Mouse (Mus musculus): ENCODE results near the gene Qk. TPM values are rescaled to one million over a fixed set of nuclear protein-coding genes. Genes with fewer than 3 reads are reported as not detected.

Qk gene
- total and polyA plus RNA-seq, 3 experiments: 58.4 to 1,938 (median 128) TPM

DNA sequence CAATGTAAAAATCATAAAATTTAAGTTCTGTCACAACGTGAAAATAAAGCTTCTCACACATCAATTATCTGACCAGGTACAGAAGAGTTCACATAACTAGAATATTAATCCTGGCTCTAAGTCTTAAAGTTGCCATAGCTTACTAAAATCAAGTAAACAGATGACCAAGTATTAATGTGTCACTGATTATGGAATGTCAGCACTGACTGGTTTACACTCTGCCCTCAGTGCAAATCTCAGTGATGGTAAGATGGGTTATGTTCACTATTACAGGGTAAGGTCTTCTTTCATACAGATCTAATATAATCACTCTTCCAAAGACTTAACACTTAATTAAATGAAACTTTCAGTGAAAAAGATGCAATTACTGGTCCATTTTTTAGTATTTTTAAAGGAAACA is 20.3 kb downstream of the Qk start:
- Histone ChIP-seq H3K4me1 (ENCODE audit: control insufficient read depth in 1 of 2, insufficient read depth in 2 of 2, low read length in 2 of 2) (peaks cover 2 to 12% of the 10 kb centered on the region in 2 experiments; a peak in 2 of 4 replicates), H3K9me3 (replicated peaks; ENCODE audit: insufficient read depth, low read length) (no peaks in the 10 kb centered on the region), H3K36me3 (ENCODE audit: control insufficient read depth in 1 of 2, insufficient read depth in 2 of 2, low read length in 2 of 2) (peaks cover 0 to 25% of the 10 kb centered on the region in 2 experiments; a peak in 2 of 4 replicates), H3K9ac (ENCODE audit: control insufficient read depth, low read depth, low read length, poor library complexity, severe bottlenecking) (no peak overlapping the region), H3K27ac (ENCODE audit: control insufficient read depth, low read depth, low read length) (no peak overlapping the region), H3K27me3 (ENCODE audit: control insufficient read depth in 1 of 2, insufficient read depth in 2 of 2, low read length in 2 of 2) (no peaks in the 10 kb centered on the region), H3K79me2 (ENCODE audit: control insufficient read depth, insufficient read depth, low read length, poor library complexity) (peaks cover 42% of the 10 kb centered on the region), H3K4me3 (ENCODE audit: control insufficient read depth in 1 of 2, insufficient read depth in 1 of 2, low read depth in 2 of 2, low read length in 2 of 2) (no peak overlapping the region)
- no peak for DNase-seq (ENCODE audit: low read depth, low spot score)
- TF ChIP-seq E2F4 (IDR thresholded peaks at IDR 0.05; ENCODE audit: borderline replicate concordance, low read depth, low read length) (no peak), GABPA (IDR thresholded peaks at IDR 0.05; ENCODE audit: low read depth, low read length) (no peak)

DNA sequence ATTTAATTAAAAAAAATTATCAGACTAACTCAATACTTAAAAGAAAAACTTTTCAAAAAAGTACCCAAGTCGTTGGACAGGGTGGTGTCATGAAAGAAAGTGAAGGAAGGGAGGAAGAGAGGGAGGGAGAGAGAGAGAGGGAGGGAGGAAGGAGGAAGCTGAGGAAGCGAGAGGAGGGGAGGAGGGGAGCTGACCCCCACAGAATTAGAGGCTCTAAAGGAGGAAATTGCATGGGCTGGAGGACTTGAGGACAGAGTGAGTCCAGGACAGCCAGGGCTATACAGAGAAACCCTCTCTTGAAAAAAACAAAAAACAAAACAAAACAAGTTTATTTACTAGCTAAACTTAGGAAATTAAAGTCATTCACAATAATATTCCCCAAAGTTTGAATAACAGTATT is 27.1 kb downstream of the Qk start:
- no peaks in the 10 kb centered on the region for H3K27me3 ChIP-seq (ENCODE audit: control insufficient read depth in 1 of 2, insufficient read depth in 2 of 2, low read length in 2 of 2)
- no peaks in the 10 kb centered on the region for H3K9me3 ChIP-seq (replicated peaks; ENCODE audit: insufficient read depth, low read length)
- peaks cover 2 to 17% of the 10 kb centered on the region in 2 experiments; a peak in 3 of 4 replicates for H3K4me1 ChIP-seq (ENCODE audit: control insufficient read depth in 1 of 2, insufficient read depth in 2 of 2, low read length in 2 of 2)
- DNase-seq (ENCODE audit: low read depth, low spot score): no peak
- no peak overlapping the region for H3K4me3 ChIP-seq (ENCODE audit: control insufficient read depth in 1 of 2, insufficient read depth in 1 of 2, low read depth in 2 of 2, low read length in 2 of 2)
- H3K27ac ChIP-seq (ENCODE audit: control insufficient read depth, low read depth, low read length): no peak overlapping the region
- TF ChIP-seq TCF12 (IDR thresholded peaks at IDR 0.05; ENCODE audit: low read depth, low read length): no peak
- no peak for TF ChIP-seq BHLHE40 (IDR thresholded peaks at IDR 0.05; ENCODE audit: borderline replicate concordance, low read depth, low read length)
- no peak for TF ChIP-seq ETS1 (IDR thresholded peaks at IDR 0.05; ENCODE audit: low read depth, low read length)
- TF ChIP-seq MAZ (IDR thresholded peaks at IDR 0.05; ENCODE audit: low read depth, low read length): no peak
- TF ChIP-seq MAFK (IDR thresholded peaks at IDR 0.05; ENCODE audit: borderline replicate concordance, low read depth, low read length): no peak
- peaks cover 35% of the 10 kb centered on the region for H3K79me2 ChIP-seq (ENCODE audit: control insufficient read depth, insufficient read depth, low read length, poor library complexity)
- H3K9ac ChIP-seq (ENCODE audit: control insufficient read depth, low read depth, low read length, poor library complexity, severe bottlenecking): no peak overlapping the region
- peaks cover 0 to 22% of the 10 kb centered on the region in 2 experiments; a peak in 3 of 4 replicates for H3K36me3 ChIP-seq (ENCODE audit: control insufficient read depth in 1 of 2, insufficient read depth in 2 of 2, low read length in 2 of 2)

DNA sequence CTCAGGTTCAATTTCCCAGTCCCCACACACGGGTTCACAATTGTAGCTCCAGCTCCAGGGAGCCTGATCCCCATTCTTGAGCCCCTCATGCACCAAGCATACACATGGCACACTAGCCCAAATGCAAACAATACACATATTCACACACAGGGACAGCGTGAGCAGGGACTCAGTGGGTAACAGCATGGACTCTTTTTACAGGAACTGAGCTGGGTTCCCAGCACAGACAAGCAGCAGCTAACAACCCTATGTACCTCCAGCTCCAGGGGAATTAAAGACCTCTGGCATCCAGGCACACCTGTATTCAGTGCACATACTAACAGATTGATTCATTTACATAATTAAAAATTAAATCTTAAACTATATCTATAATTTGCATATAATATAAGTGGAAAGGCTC is 34.9 kb downstream of the Qk start:
- TF ChIP-seq GATA1 (IDR thresholded peaks at IDR 0.05; ENCODE audit: low read depth, low read length): no peak
- TF ChIP-seq MEF2A (IDR thresholded peaks at IDR 0.05; ENCODE audit: extremely low read depth, insufficient replicate concordance, low read depth, low read length, poor library complexity, severe bottlenecking): no peak
- no peak for TF ChIP-seq CHD1 (IDR thresholded peaks at IDR 0.05; ENCODE audit: low read depth, low read length)
- TF ChIP-seq USF2 (IDR thresholded peaks at IDR 0.05; ENCODE audit: borderline replicate concordance in 1 of 2, insufficient read depth in 1 of 2, low read depth in 1 of 2, low read length in 2 of 2): no peak
- TF ChIP-seq NRF1 (IDR thresholded peaks at IDR 0.05; ENCODE audit: insufficient read depth, low read depth, low read length, poor library complexity, severe bottlenecking): no peak
- no peak for TF ChIP-seq POLR2AphosphoS2 (IDR thresholded peaks at IDR 0.05; ENCODE audit: low read length)
- TF ChIP-seq MAFK (IDR thresholded peaks at IDR 0.05; ENCODE audit: borderline replicate concordance, low read depth, low read length): no peak
- TF ChIP-seq GABPA (IDR thresholded peaks at IDR 0.05; ENCODE audit: low read depth, low read length): no peak
- TF ChIP-seq EP300 (IDR thresholded peaks at IDR 0.05; ENCODE audit: low read depth in 1 of 2, low read length in 2 of 2): no peak
- TF ChIP-seq TBP (IDR thresholded peaks at IDR 0.05; ENCODE audit: low read depth, low read length): no peak
- TF ChIP-seq CTCF (IDR thresholded peaks at IDR 0.05 in 2 of 3, conservative IDR thresholded peaks at IDR 0.05 in 1 of 3; ENCODE audit: control insufficient read depth in 1 of 3, insufficient read depth in 1 of 3, low read depth in 2 of 3, low read length in 3 of 3, poor library complexity in 1 of 3, severe bottlenecking in 1 of 3): no peak
- TF ChIP-seq JUND (IDR thresholded peaks at IDR 0.05; ENCODE audit: low read depth, low read length): no peak
- no peak for TF ChIP-seq UBTF (IDR thresholded peaks at IDR 0.05; ENCODE audit: borderline replicate concordance, insufficient read depth, low read depth, low read length)
- no peak for TF ChIP-seq E2F4 (IDR thresholded peaks at IDR 0.05; ENCODE audit: borderline replicate concordance, low read depth, low read length)
- TF ChIP-seq ZNF384 (IDR thresholded peaks at IDR 0.05; ENCODE audit: low read depth, low read length): no peak
- TF ChIP-seq MAZ (IDR thresholded peaks at IDR 0.05; ENCODE audit: low read depth, low read length): no peak
- no peak for TF ChIP-seq MYB (IDR thresholded peaks at IDR 0.05; ENCODE audit: low read depth, low read length)
- TF ChIP-seq TCF12 (IDR thresholded peaks at IDR 0.05; ENCODE audit: low read depth, low read length): no peak
- H3K27ac ChIP-seq (ENCODE audit: control insufficient read depth, low read depth, low read length): no peak overlapping the region
- H3K36me3 ChIP-seq (ENCODE audit: control insufficient read depth in 1 of 2, insufficient read depth in 2 of 2, low read length in 2 of 2): peaks cover 7 to 28% of the 10 kb centered on the region in 2 experiments
- no peaks in the 10 kb centered on the region for H3K27me3 ChIP-seq (ENCODE audit: control insufficient read depth in 1 of 2, insufficient read depth in 2 of 2, low read length in 2 of 2)
- no peak overlapping the region for H3K4me3 ChIP-seq (ENCODE audit: control insufficient read depth in 1 of 2, insufficient read depth in 1 of 2, low read depth in 2 of 2, low read length in 2 of 2)
- H3K9ac ChIP-seq (ENCODE audit: control insufficient read depth, low read depth, low read length, poor library complexity, severe bottlenecking): no peak overlapping the region
- H3K79me2 ChIP-seq (ENCODE audit: control insufficient read depth, insufficient read depth, low read length, poor library complexity): peaks cover 28% of the 10 kb centered on the region
- H3K4me1 ChIP-seq (ENCODE audit: control insufficient read depth in 1 of 2, insufficient read depth in 2 of 2, low read length in 2 of 2): peaks cover 2 to 20% of the 10 kb centered on the region in 2 experiments; a peak in 3 of 4 replicates
- H3K9me3 ChIP-seq (replicated peaks; ENCODE audit: insufficient read depth, low read length): no peaks in the 10 kb centered on the region
- DNase-seq (ENCODE audit: low read depth, low spot score): no peak

Measured in MEL (cell line).